Mouse (Mus musculus): ENCODE results near the gene Igf1r. TPM values are rescaled to one million over a fixed set of nuclear protein-coding genes. Genes with fewer than 3 reads are reported as not detected.

Gene Igf1r
- total RNA-seq, 1 experiment, result 23.5 TPM

DNA sequence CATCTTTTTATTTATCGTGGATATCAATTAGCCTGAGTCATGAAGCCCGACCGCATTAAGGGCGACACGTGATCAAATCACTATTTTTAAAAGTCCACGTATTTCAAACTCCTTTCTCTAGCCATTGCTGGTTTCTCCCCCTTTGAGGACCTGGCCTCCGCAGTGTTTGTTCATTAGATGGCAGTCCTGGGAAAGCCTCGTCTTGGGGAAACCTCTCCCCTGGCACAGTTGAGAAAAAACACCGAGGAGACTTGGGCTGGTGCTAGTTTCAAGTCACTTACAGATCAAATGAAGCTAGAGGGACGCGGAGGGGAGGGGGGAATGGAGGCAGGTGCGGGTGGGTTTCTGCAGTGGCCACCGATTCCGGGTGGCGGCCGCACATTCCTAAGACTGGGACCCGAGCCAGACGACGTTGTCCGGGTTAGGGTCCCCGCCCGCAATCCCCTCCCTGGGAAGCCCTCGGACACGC lies 2.2 kb upstream of the Igf1r start:
- no peak overlapping the region for H3K27ac ChIP-seq (ENCODE audit: insufficient read depth, low read depth, low read length, poor library complexity, severe bottlenecking)
- TF ChIP-seq ZC3H11A (IDR thresholded peaks at IDR 0.05; ENCODE audit: borderline replicate concordance, low read depth, low read length), result no peak
- in situ Hi-C loops (cut with MboI; ENCODE audit: low sequenced_read_pairs in 2 of 2, unreplicated experiment in 2 of 2), result loop anchor here in 1 of 2 experiments (10.0 kb wide), 1 partner anchor 184 kb away; no protein-coding TSS in a partner anchor

DNA sequence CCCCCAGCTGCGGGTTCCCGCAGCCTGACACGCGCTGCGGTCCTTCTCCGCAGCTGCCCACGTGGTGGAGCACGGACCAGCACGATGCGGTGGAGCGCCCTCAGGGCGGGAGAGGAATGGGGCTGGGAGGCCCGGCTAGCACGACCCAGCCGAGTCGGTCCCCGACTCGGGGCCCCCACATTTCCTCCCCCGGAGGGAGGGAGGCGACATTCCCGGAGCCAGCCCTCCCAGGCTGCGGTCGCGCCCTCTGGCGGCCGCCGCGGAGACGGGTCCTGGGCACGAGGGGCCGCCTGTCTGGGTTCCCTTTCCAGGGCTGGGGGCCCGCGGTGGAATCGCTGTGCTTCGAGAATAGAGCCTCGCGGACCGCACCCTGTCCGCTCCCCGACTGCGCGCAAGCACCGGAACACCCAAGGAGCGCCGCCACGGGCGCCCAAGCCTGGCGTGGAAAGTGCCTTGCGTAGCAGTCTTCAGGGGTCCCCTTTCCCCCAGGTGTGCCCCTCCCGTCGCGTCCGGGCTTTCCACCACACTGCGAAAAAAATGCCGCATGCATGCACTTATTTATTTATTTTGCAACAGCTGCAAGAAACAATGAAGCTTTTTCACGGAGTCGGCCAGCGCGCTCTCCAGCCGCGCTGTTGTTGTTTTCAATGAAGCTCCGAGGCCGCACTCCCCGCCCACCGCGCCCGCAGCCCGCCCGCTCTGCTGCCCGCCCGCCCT lies 1.7 kb upstream of the Igf1r start:
- no peaks in the 10 kb centered on the region for H3K36me3 ChIP-seq (ENCODE audit: control insufficient read depth, insufficient read depth, low read length, poor library complexity, severe bottlenecking)
- DNase-seq (ENCODE audit: low read depth, low spot score), result no peak
- TF ChIP-seq ZC3H11A (IDR thresholded peaks at IDR 0.05; ENCODE audit: borderline replicate concordance, low read depth, low read length), result no peak
- no peak for TF ChIP-seq ZNF384 (IDR thresholded peaks at IDR 0.05; ENCODE audit: low read depth, low read length)
- no peak for TF ChIP-seq CHD2 (IDR thresholded peaks at IDR 0.05; ENCODE audit: low read depth, low read length)
- no peak for TF ChIP-seq HCFC1 (IDR thresholded peaks at IDR 0.05; ENCODE audit: borderline replicate concordance, insufficient read depth, low read length)
- TF ChIP-seq MAFK (IDR thresholded peaks at IDR 0.05; ENCODE audit: insufficient read depth, low read depth, low read length), result no peak
- peak overlapping the region; percentile 88 for H3K9ac ChIP-seq (ENCODE audit: insufficient read depth, low read depth, low read length, poor library complexity, severe bottlenecking)
- peak overlapping the region; percentile 76 to 93 for H3K4me3 ChIP-seq (ENCODE audit: insufficient read depth in 1 of 2, low read depth in 1 of 2, low read length in 2 of 2, poor library complexity in 1 of 2, severe bottlenecking in 1 of 2)
- H3K9me3 ChIP-seq (ENCODE audit: control insufficient read depth, insufficient read depth, low read depth, low read length), result no peaks in the 10 kb centered on the region
- peaks cover 0 to 8% of the 10 kb centered on the region in 2 experiments; a peak in 1 of 4 replicates for H3K4me1 ChIP-seq (ENCODE audit: control insufficient read depth in 2 of 2, insufficient read depth in 2 of 2, low read length in 2 of 2, poor library complexity in 1 of 2)
- in situ Hi-C loops (cut with MboI; ENCODE audit: low sequenced_read_pairs in 2 of 2, unreplicated experiment in 2 of 2), result loop anchor here in 1 of 2 experiments (10.0 kb wide), 1 partner anchor 184 kb away; no protein-coding TSS in a partner anchor
- H3K27ac ChIP-seq (ENCODE audit: insufficient read depth, low read depth, low read length, poor library complexity, severe bottlenecking), result no peak overlapping the region; the same call in 1 of the 2 replicates

More for the DNA sequence above, 2.2 kb upstream of the Igf1r start:
- DNase-seq (ENCODE audit: low read depth, low spot score), result no peak
- Histone ChIP-seq H3K9ac (ENCODE audit: insufficient read depth, low read depth, low read length, poor library complexity, severe bottlenecking) (peak overlapping the region; percentile 78), H3K36me3 (ENCODE audit: control insufficient read depth, insufficient read depth, low read length, poor library complexity, severe bottlenecking) (no peaks in the 10 kb centered on the region), H3K9me3 (ENCODE audit: control insufficient read depth, insufficient read depth, low read depth, low read length) (no peaks in the 10 kb centered on the region), H3K4me3 (ENCODE audit: insufficient read depth in 1 of 2, low read depth in 1 of 2, low read length in 2 of 2, poor library complexity in 1 of 2, severe bottlenecking in 1 of 2) (peak overlapping the region; percentile 76 to 93), H3K4me1 (ENCODE audit: control insufficient read depth in 2 of 2, insufficient read depth in 2 of 2, low read length in 2 of 2, poor library complexity in 1 of 2) (peaks cover 0 to 8% of the 10 kb centered on the region in 2 experiments; a peak in 1 of 4 replicates)

- in situ Hi-C loops (cut with MboI; ENCODE audit: low sequenced_read_pairs in 2 of 2, unreplicated experiment in 2 of 2), result loop anchor here in 1 of 2 experiments (10.0 kb wide), 1 partner anchor 183 kb away; no protein-coding TSS in a partner anchor
- H3K4me3 ChIP-seq (ENCODE audit: insufficient read depth in 1 of 2, low read depth in 1 of 2, low read length in 2 of 2, poor library complexity in 1 of 2, severe bottlenecking in 1 of 2), result peak overlapping the region; percentile 76 to 93
- H3K9me3 ChIP-seq (ENCODE audit: control insufficient read depth, insufficient read depth, low read depth, low read length), result no peaks in the 10 kb centered on the region
- TF ChIP-seq MAFK (IDR thresholded peaks at IDR 0.05; ENCODE audit: insufficient read depth, low read depth, low read length) (no peak), ZC3H11A (IDR thresholded peaks at IDR 0.05; ENCODE audit: borderline replicate concordance, low read depth, low read length) (no peak), ZNF384 (IDR thresholded peaks at IDR 0.05; ENCODE audit: low read depth, low read length) (peak; percentile 6; the same call in 1 of the 2 replicates)
- no peak for DNase-seq (ENCODE audit: low read depth, low spot score)
- H3K9ac ChIP-seq (ENCODE audit: insufficient read depth, low read depth, low read length, poor library complexity, severe bottlenecking), result peak overlapping the region; percentile 88
- H3K27ac ChIP-seq (ENCODE audit: insufficient read depth, low read depth, low read length, poor library complexity, severe bottlenecking), result peak overlapping the region; percentile 71; the same call in 1 of the 2 replicates
- peaks cover 0 to 10% of the 10 kb centered on the region in 2 experiments; a peak in 1 of 4 replicates for H3K4me1 ChIP-seq (ENCODE audit: control insufficient read depth in 2 of 2, insufficient read depth in 2 of 2, low read length in 2 of 2, poor library complexity in 1 of 2)
- no peaks in the 10 kb centered on the region for H3K36me3 ChIP-seq (ENCODE audit: control insufficient read depth, insufficient read depth, low read length, poor library complexity, severe bottlenecking)
These were observed 1.0 kb upstream of the Igf1r start for GRCm38 (mm10) chr7:67951532-67952035.

GRCm38 (mm10) chr7:67952036-67952681 lies 468 bp upstream of the Igf1r start:
- Histone ChIP-seq H3K9me3 (ENCODE audit: control insufficient read depth, insufficient read depth, low read depth, low read length) (no peaks in the 10 kb centered on the region), H3K27ac (ENCODE audit: insufficient read depth, low read depth, low read length, poor library complexity, severe bottlenecking) (peak overlapping the region; percentile 71; the same call in 1 of the 2 replicates), H3K9ac (ENCODE audit: insufficient read depth, low read depth, low read length, poor library complexity, severe bottlenecking) (peak overlapping the region; percentile 88), H3K4me3 (ENCODE audit: insufficient read depth in 1 of 2, low read depth in 1 of 2, low read length in 2 of 2, poor library complexity in 1 of 2, severe bottlenecking in 1 of 2) (peak overlapping the region; percentile 76 to 93), H3K4me1 (ENCODE audit: control insufficient read depth in 2 of 2, insufficient read depth in 2 of 2, low read length in 2 of 2, poor library complexity in 1 of 2) (peaks cover 0 to 11% of the 10 kb centered on the region in 2 experiments; a peak in 1 of 4 replicates), H3K36me3 (ENCODE audit: control insufficient read depth, insufficient read depth, low read length, poor library complexity, severe bottlenecking) (no peaks in the 10 kb centered on the region)
- no peak for DNase-seq (ENCODE audit: low read depth, low spot score)
- TF ChIP-seq HCFC1 (IDR thresholded peaks at IDR 0.05; ENCODE audit: borderline replicate concordance, insufficient read depth, low read length) (no peak), CHD2 (IDR thresholded peaks at IDR 0.05; ENCODE audit: low read depth, low read length) (no peak), ZNF384 (IDR thresholded peaks at IDR 0.05; ENCODE audit: low read depth, low read length) (no peak), MAFK (IDR thresholded peaks at IDR 0.05; ENCODE audit: insufficient read depth, low read depth, low read length) (no peak), ZC3H11A (IDR thresholded peaks at IDR 0.05; ENCODE audit: borderline replicate concordance, low read depth, low read length) (no peak)
- in situ Hi-C loops (cut with MboI; ENCODE audit: low sequenced_read_pairs in 2 of 2, unreplicated experiment in 2 of 2), result loop anchor here in 1 of 2 experiments (10.0 kb wide), 1 partner anchor 183 kb away; no protein-coding TSS in a partner anchor
